Mouse (Mus musculus): Measurements from ENCODE around the gene Gm28043. TPM values are rescaled to one million over a fixed set of nuclear protein-coding genes. Genes with fewer than 3 reads are reported as not detected.
"Not testable (repeated sequence)": the region's sequence is repeated elsewhere in the genome, so short reads cannot be mapped to it uniquely, and the experiment has no call there.

Gm28043 gene
- polyA plus RNA-seq, 1 experiment from 2014 or later: 3.1 TPM

GRCm38 (mm10) chr17:29702938-29703710 lies 88.4 kb downstream of the Gm28043 start:
- 83% methylated on average over 4 of the region's 4 CpGs for WGBS
- Histone ChIP-seq H3K27me3 (no peaks in the 10 kb centered on the region), H3K36me3 (peaks cover 61% of the 10 kb centered on the region), H3K4me2 (replicated peaks) (no peak overlapping the region), H3K4me1 (replicated peaks) (peaks cover 40% of the 10 kb centered on the region), H3K9ac (replicated peaks) (no peak overlapping the region), H3K27ac (peak overlapping the region; percentile 7; the same call in 1 of the 2 replicates), H3K9me3 (no peaks in the 10 kb centered on the region), H3K4me3 (replicated peaks) (no peak overlapping the region)
- no peak for ATAC-seq

GRCm38 (mm10) chr17:29704781-29705180 lies 90.1 kb downstream of the Gm28043 start:
- Histone ChIP-seq H3K27me3 (no peaks in the 10 kb centered on the region), H3K4me1 (replicated peaks) (peaks cover 56% of the 10 kb centered on the region), H3K9me3 (no peaks in the 10 kb centered on the region), H3K36me3 (peaks cover 44% of the 10 kb centered on the region), H3K4me3 (replicated peaks) (no peak overlapping the region), H3K9ac (replicated peaks) (no peak overlapping the region), H3K4me2 (replicated peaks) (no peak overlapping the region), H3K27ac (no peak overlapping the region)
- ATAC-seq: peak; percentile 81
- WGBS: 35% methylated on average over 3 of the region's 3 CpGs

DNA sequence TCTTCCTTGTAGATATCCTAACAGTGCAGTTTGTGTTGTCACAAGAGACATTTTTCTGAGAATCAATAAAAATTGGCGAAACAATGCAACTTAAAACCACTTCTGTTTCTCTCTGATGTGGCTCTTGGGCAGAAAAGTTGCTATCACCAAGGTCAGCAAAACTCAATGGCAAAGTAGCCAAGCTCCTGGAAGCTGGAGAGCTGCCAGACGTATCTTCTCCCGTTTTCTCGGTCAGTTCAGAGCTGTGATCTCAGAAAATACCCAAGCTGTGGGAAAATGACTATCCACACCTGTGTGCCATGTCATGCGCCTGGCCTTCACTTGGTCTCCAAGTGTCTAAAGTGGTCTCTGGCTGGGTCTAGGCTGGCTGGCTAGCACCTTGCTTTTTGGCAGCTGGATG lies 91.2 kb downstream of the Gm28043 start:
- Histone ChIP-seq H3K4me3 (replicated peaks) (no peak overlapping the region), H3K9me3 (no peaks in the 10 kb centered on the region), H3K27ac (no peak overlapping the region), H3K4me2 (replicated peaks) (no peak overlapping the region), H3K4me1 (replicated peaks) (peaks cover 67% of the 10 kb centered on the region), H3K27me3 (no peaks in the 10 kb centered on the region), H3K9ac (replicated peaks) (no peak overlapping the region), H3K36me3 (peaks cover 33% of the 10 kb centered on the region)
- ATAC-seq: no peak
- 87% methylated on average over 5 of the region's 5 CpGs for WGBS

- ATAC-seq: no peak
- H3K36me3 ChIP-seq: peaks cover 21% of the 10 kb centered on the region
- peak overlapping the region; percentile 41 for H3K27ac ChIP-seq
- H3K4me2 ChIP-seq (replicated peaks): no peak overlapping the region
- H3K27me3 ChIP-seq: no peaks in the 10 kb centered on the region
- 34% methylated on average over 5 of the region's 5 CpGs for WGBS
- H3K9ac ChIP-seq (replicated peaks): peak overlapping the region; percentile 3; the same call in 1 of the 2 replicates
- no peak overlapping the region for H3K4me3 ChIP-seq (replicated peaks)
- H3K9me3 ChIP-seq: no peaks in the 10 kb centered on the region
- H3K4me1 ChIP-seq (replicated peaks): peaks cover 79% of the 10 kb centered on the region
These were observed 92.4 kb downstream of the Gm28043 start for GRCm38 (mm10) chr17:29706981-29707545.

DNA sequence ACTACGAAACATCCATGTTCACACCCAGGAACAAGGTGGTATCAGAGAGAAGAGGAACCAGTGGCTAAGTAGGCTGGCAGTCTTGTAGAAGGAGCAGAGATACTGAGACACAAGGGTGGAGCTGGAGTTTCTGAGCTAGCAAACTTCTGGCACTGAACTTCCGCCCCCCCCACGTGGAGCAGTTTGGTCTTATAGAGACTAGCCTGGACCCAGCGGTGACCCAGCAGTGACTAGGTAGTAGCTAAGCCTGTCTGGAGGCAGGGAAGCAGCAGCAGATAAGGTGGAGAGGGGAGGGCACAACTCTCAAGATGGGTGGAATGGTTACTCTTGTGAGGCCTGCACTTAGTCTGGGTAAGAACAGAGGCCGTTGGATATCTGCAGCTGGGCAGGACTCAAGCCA lies 94.1 kb downstream of the Gm28043 start:
- WGBS: 78% methylated on average over 5 of the region's 5 CpGs

GRCm38 (mm10) chr17:29710562-29711044 lies 95.9 kb downstream of the Gm28043 start:
- H3K4me3 ChIP-seq (replicated peaks): no peak overlapping the region
- H3K4me1 ChIP-seq (replicated peaks): peaks cover 74% of the 10 kb centered on the region
- no peak overlapping the region for H3K4me2 ChIP-seq (replicated peaks)
- H3K9ac ChIP-seq (replicated peaks): no peak overlapping the region
- 75% methylated on average over 11 of the region's 11 CpGs for WGBS
- no peak for ATAC-seq
- no peaks in the 10 kb centered on the region for H3K36me3 ChIP-seq
- no peaks in the 10 kb centered on the region for H3K9me3 ChIP-seq
- peak overlapping the region; percentile 49 for H3K27ac ChIP-seq
- H3K27me3 ChIP-seq: no peaks in the 10 kb centered on the region

More for the DNA sequence above, 94.1 kb downstream of the Gm28043 start:
- Histone ChIP-seq H3K27me3 (no peaks in the 10 kb centered on the region), H3K9me3 (no peaks in the 10 kb centered on the region), H3K27ac (peak overlapping the region; percentile 6), H3K36me3 (peaks cover 5% of the 10 kb centered on the region; the same call in 1 of the 2 replicates), H3K4me3 (replicated peaks) (no peak overlapping the region), H3K4me1 (replicated peaks) (peaks cover 76% of the 10 kb centered on the region), H3K4me2 (replicated peaks) (no peak overlapping the region), H3K9ac (replicated peaks) (0 out of 2 replicates have a peak overlapping the region, but pooled peaks have one; percentile 28)
- no peak for ATAC-seq

DNA sequence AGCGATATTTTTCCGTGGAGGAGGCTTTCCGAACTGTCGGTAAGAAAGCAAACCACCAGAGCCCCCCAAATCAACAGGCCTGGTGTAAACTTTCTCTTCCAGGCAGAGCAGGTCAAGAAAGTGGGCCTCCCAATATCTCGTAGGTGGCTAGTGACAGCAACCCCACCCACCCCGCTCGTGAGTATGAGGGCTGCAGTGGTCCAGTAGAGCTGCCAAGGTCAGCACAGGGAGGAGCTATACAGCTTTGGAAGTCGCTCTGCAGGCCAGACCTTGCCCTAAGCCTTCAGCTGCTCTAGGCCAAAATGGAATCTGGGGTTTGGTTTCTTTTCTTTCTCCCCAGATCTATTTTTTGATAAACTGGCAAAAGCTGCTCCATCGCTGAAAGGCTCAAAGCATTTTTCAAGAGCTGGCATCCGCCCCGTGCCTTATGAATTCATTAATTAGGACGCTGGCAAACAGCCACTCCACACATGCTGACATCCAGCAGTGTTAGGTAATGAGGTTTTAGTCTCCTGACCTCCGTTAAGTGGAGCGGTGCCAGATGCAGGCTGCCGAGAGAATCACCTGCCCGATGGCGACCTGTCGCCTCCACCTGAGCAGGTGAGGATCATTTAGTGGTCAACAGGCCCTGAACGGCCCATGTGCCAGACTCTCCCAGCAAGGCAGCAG lies 96.5 kb downstream of the Gm28043 start:
- Histone ChIP-seq H3K4me3 (replicated peaks) (no peak overlapping the region), H3K4me2 (replicated peaks) (no peak overlapping the region), H3K27ac (peak overlapping the region; percentile 49), H3K4me1 (replicated peaks) (peaks cover 77% of the 10 kb centered on the region), H3K36me3 (no peaks in the 10 kb centered on the region), H3K27me3 (no peaks in the 10 kb centered on the region), H3K9me3 (no peaks in the 10 kb centered on the region), H3K9ac (replicated peaks) (no peak overlapping the region)
- WGBS: 69% methylated on average over 19 of the region's 19 CpGs
- no peak for ATAC-seq

DNA sequence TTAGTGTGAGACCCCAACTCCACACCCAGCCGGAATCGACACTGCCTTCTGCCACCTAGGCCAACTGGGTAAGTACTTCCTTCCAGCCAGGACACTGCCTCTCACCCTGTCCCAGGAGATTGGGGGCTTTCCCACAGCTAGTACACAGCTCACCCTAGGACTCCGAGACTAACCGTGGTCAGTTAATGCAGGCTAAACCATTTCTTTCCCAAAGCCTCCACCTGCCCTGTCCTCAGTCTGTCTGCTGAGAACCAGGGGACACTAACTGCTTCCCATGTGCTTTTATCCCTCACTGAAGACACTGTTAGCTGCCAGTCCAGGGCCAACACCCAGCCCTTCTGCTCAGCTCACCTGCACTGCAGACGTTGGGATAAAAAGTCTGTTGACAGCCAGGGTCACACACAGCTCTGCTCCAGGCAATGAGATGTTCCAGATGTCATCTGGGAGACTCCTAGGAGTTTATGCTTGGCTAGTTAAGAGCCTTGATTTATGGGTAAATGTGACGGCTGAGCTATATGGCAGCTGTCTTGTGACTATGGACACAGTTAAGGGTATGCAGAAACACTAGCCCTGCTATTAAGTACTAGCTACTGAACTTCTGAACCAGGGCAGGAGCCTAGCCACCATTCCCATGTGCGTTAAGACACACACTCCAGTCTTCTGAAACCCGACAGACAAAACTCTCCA lies 97.2 kb downstream of the Gm28043 start:
- 78% methylated on average over 8 of the region's 8 CpGs for WGBS
- Histone ChIP-seq H3K4me3 (replicated peaks) (no peak overlapping the region), H3K9ac (replicated peaks) (no peak overlapping the region), H3K27me3 (no peaks in the 10 kb centered on the region), H3K36me3 (no peaks in the 10 kb centered on the region), H3K4me1 (replicated peaks) (peaks cover 75% of the 10 kb centered on the region), H3K4me2 (replicated peaks) (no peak overlapping the region), H3K27ac (peak overlapping the region; percentile 49; the same call in 1 of the 2 replicates), H3K9me3 (no peaks in the 10 kb centered on the region)
- no peak for ATAC-seq

DNA sequence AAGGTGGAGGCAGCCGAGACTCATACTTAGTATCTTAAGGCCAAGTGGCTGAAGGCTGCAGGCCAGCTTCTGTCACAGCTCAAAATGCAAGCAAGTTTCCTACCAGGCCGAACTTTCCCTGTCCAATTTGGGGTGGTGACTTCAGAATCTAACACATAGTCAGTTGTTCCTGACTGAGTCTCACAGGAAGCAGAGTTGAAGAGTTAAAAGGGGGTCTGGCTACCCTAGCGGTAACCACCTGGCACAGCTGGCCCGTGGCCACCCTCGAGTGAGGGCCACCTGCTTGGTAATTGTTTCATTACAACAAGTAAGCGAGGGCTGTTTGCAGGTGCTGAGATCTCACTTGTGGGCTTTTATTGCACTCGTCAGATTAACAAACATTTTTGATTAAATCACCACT lies 97.9 kb downstream of the Gm28043 start:
- H3K4me3 ChIP-seq (replicated peaks): no peak overlapping the region
- no peaks in the 10 kb centered on the region for H3K9me3 ChIP-seq
- ATAC-seq: no peak
- H3K4me1 ChIP-seq (replicated peaks): peaks cover 73% of the 10 kb centered on the region
- 67% methylated on average over 7 of the region's 7 CpGs for WGBS
- no peaks in the 10 kb centered on the region for H3K27me3 ChIP-seq
- 0 out of 2 replicates have a peak overlapping the region, but pooled peaks have one; percentile 49 for H3K27ac ChIP-seq
- no peak overlapping the region for H3K4me2 ChIP-seq (replicated peaks)
- H3K9ac ChIP-seq (replicated peaks): no peak overlapping the region
- H3K36me3 ChIP-seq: no peaks in the 10 kb centered on the region

- peaks cover 61% of the 10 kb centered on the region for H3K4me1 ChIP-seq (replicated peaks)
- H3K27me3 ChIP-seq: not testable (repeated sequence)
- WGBS: 98% methylated on average over 4 of the region's 4 CpGs
These were observed 99.1 kb downstream of the Gm28043 start for GRCm38 (mm10) chr17:29713734-29714133.

GRCm38 (mm10) chr17:29716732-29717445 lies 102.2 kb downstream of the Gm28043 start, which contains the start of gene Ccdc167:
Gene Ccdc167, minus strand, starts transcription at chr17:29717044.
- peak; percentile 97 for ATAC-seq
- Histone ChIP-seq H3K27ac (peak within 1 kb of the TSS; percentile 61), H3K9ac (replicated peaks) (peak within 1 kb of the TSS; percentile 61), H3K36me3 (no peaks in the 10 kb centered on the region), H3K9me3 (no peaks in the 10 kb centered on the region), H3K4me2 (replicated peaks) (peak within 1 kb of the TSS; percentile 65), H3K4me3 (replicated peaks) (peak within 1 kb of the TSS; percentile 47), H3K4me1 (replicated peaks) (peaks cover 29% of the 10 kb centered on the region), H3K27me3 (no peaks in the 10 kb centered on the region)
- WGBS: 5% methylated on average over 41 of the region's 41 CpGs

More at GRCm38 (mm10) chr17:29713734-29714133, 99.1 kb downstream of the Gm28043 start:
- not testable (repeated sequence) for H3K36me3 ChIP-seq; H3K4me2 ChIP-seq (replicated peaks); H3K4me3 ChIP-seq (replicated peaks); H3K9me3 ChIP-seq; H3K9ac ChIP-seq (replicated peaks); H3K27ac ChIP-seq; ATAC-seq
